Mouse (Mus musculus) left cerebral cortex, postnatal 10 days (tissue): ENCODE data around the gene Tubb1. TPM values are rescaled to one million over a fixed set of nuclear protein-coding genes. Genes with fewer than 3 reads are reported as not detected.

Experiments
- DNase-seq, 2 experiments: peaks; one replicate each; pipeline ENCODE4 v3.0.0; 2021 to 2022; ENCODE audit warnings: low spot score in 2 of 2, mixed read lengths in 1 of 2; ENCODE audit errors: extremely low spot score in 1 of 2
- intact Hi-C: fragments of 180-260 bp; cut with DNase I; formaldehyde crosslinking; loops from one replicate; pipeline ENCODE4 v1.15.1; 2025
- total RNA-seq, 2 experiments: library from RNA; stranded (reverse); gene quantifications; 2 replicates each; pipeline ENCODE4 v1.2.3; 2021

Gene Tubb1
- total RNA-seq, 2 experiments from 2014 or later, result not detected

DNA sequence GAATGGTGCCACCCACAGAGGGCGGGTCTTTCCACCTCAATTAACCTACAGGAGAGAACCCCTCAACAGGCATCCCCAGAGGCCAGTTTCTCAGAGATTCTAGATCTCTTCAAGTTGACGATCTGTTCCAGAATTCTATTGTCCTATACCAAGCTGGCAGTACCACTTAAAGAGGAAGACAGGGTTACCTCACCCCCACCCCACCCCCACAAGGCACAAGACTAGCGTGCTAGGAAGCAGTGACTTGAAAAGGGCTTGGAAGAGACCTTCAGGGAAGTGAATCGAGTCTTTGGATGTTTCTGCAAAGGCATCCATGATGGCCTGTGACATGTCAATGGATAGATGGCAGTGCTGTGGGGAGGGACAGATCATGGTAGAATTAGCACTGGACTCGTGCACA is 28.3 kb downstream of the Tubb1 start:
- DNase-seq, result no peak
- intact Hi-C loops, result no loop called here

DNA sequence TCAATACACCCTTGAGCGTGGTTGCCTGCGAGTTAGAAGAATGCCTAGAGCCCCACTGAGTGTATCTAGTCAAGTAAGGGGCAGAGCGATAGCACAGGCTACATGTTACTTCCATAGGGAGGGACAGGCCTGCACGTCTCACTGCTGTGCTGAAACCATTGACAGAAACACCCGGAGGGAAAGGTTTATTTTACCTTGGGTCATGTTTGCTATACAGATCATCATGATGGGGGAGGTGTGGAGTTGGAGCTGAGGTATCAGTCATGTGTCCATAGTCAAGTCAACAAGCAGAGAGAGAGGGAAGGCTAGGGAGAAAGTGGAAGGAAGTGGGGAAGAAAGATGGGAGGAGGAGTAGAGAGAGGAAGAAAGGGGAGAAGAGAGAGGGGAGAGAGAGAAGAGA is 36.5 kb downstream of the Tubb1 start:
- DNase-seq, result no peak
- intact Hi-C loops, result no loop called here

DNA sequence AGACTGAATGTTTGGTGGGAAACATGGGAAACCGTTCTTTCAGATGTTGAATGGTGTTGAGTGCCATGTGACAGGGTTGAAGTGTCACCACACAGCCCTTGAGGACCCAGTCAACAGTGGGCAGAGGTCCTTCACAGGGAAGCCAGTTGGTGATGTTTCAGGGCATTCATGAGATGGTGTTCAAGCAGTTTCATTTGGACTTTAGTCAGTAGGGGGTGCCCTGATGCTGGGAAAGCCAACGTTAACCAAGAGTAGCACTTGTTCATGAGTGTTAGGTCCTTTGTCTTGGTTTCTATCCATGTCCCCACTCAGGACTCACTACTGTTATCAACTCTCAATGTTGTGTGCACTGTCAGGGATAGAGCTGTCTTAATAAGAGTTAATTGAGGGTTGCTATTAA is 42.4 kb downstream of the Tubb1 start:
- DNase-seq, result no peak
- intact Hi-C loops, result no loop called here

DNA sequence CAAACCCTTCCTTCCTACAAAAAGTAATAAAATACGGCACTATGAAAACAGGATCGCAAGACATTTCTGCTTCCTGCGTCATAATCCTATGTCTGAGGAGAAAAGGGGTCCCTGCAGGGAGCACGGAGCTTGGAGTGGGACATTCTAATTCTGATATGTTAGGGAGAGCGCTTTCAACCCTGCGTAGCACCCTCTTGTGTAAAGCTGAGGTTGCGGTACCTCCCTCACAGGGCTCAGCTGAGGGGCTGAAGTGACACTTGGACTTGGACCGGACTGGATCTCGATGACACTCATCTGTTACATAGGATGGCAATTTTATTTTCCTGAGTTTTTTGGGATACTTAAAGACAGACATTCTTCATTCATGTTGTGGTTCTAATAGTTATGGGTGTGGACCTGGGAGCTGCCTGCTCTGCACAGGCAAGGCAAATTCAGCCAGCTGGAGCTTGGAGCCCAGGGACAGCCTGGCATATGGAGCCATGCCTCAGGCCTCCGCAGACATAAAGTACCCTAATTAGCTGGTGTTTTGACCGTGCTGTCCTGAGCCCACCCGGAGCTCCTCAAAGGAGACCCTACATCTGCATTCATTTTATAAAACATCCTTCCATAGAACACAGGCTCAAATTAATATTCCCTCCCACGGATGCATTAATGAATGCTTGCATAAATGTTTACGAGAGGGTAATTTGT is 50.5 kb downstream of the Tubb1 start:
- DNase-seq, result no peak

DNA sequence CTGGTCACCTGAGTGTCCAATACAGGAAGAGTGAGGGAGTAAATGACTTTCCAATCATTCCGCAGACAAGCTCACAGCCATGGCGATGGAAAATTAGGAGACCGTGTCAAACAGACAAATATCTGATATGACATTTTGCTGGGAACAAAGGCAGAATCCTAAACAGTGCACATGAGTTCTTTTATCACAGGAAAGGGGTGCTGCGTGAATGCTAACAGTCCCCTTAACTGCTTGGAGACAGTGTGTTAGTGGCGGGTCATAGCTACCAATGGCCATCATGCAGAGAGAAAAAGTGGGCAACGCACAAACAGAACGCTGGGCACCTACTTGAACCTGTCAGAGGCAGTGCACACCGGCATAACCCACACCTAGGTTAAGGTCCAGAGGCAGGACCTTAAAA is 51.0 kb downstream of the Tubb1 start:
- DNase-seq, result no peak
- intact Hi-C loops, result no loop called here

More for the DNA sequence above, 50.5 kb downstream of the Tubb1 start:
- intact Hi-C loops, result no loop called here

DNA sequence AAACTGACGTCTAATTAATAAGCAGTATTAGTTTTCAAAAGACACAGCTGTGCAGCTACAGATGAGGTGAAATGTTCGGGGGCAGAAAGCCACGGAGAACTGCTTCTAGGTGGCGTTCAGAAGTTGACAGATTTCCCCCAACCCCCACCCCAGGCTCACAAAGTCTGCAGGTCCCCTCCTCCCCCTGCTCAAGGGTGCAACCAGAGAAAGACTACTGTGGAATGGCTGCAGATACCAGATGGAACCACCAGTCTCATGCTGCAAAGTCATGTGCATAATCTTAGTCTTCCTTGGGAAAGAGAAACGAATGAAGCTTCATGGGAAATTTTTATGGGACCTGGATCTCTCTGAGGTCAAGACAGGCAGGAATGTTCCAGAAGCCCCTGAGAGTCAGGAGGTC is 51.8 kb downstream of the Tubb1 start:
- DNase-seq, result no peak
- intact Hi-C loops, result no loop called here

DNA sequence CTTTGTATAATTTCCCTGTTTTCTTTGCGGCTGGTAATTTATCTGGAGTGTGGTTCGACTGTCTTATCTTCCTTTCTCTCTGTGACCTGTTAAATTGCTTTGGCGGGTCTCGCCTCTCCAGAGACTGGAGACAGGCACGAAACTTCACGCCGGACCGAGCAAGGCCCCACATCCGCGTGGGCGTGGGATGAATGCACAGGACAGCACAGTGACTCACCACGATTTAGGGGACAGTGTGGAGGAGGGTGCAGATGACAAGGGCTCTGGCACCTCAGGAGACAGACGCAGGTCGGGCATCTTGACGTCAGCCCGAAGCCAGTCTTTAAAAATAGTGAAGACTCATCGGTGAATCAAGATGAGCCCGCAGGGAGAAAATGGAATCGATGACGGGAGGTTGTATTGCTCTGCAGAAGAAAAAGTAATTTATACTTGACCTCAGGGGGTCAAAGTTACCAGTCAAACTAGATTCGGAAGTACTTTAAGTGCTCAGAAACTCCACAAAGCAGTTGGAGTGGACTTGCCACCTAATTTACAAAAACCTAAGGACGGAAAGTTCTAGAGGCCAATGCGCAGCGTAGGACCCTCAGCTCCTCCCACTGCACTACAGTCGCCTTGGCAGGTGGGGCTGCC is 52.5 kb downstream of the Tubb1 start:
- peak in 1 of 2 experiments; percentile 25 for DNase-seq
- intact Hi-C loops, result no loop called here

Other genes starting within 250 kb of the Tubb1 start
- gene Gnas, start 166.4 kb upstream of the Tubb1 start, total RNA-seq, result 1,000 to 10,000 TPM; 1,952 to 1,966 TPM
- gene Gm20721, start 104.0 kb upstream of the Tubb1 start, total RNA-seq, result 1 to 10 TPM; 2.2 to 2.6 TPM
- gene Nelfcd, start 34.9 kb upstream of the Tubb1 start, total RNA-seq, result 10 to 100 TPM; 56.6 to 59.1 TPM
- 10 to 100 TPM; 26.2 to 28.1 TPM for gene Ctsz, start 11.7 kb upstream of the Tubb1 start, total RNA-seq
- 100 to 1,000 TPM; 368 to 383 TPM for gene Atp5e, start 13.4 kb downstream of the Tubb1 start, total RNA-seq
- 10 to 100 TPM; 47.0 to 51.8 TPM for gene Prelid3b, start 22.4 kb downstream of the Tubb1 start, total RNA-seq
- 1 to 10 TPM; 2.8 to 3.0 TPM for gene Zfp831, start 192.8 kb downstream of the Tubb1 start, total RNA-seq